Mouse (Mus musculus) stomach, embryonic 14.5 days (tissue): Measurements from ENCODE around the gene Slc35b2. TPM values are rescaled to one million over a fixed set of nuclear protein-coding genes. Genes with fewer than 3 reads are reported as not detected.
A peak's percentile ranks its signal among the peaks of the same experiment; 100 is the strongest.

Experiments used
- ATAC-seq: fragments of 200-750 bp; cut with Nextera tagmentation; 2 replicates; pipeline ENCODE4 v1.8.0; 2017; ENCODE audit warnings: low read depth, moderate TSS enrichment; ENCODE audit not compliant: insufficient number of reproducible peaks, insufficient read depth, low FRiP score
- H3K27ac ChIP-seq: fragments of 300-500 bp; sonication (generic); 2 replicates; pipeline ENCODE4 v1.5.1; 2014; ENCODE audit warnings: mild to moderate bottlenecking, low read length, moderate library complexity, mixed read lengths
- H3K27me3 ChIP-seq: fragments of 300-500 bp; sonication (generic); 2 replicates; pipeline ENCODE4 v1.6.1; 2014; ENCODE audit warnings: low read length, control low read depth, mixed read lengths; ENCODE audit not compliant: control insufficient read depth, insufficient read depth
- H3K36me3 ChIP-seq: fragments of 300-500 bp; sonication (generic); 2 replicates; pipeline ENCODE4 v1.6.1; 2014; ENCODE audit warnings: mild to moderate bottlenecking, control low read depth, low read length, moderate library complexity, mixed read lengths; ENCODE audit not compliant: control insufficient read depth, insufficient read depth
- H3K4me1 ChIP-seq: fragments of 300-500 bp; sonication (generic); 2 replicates; pipeline ENCODE4 v1.6.1; 2014; ENCODE audit warnings: low read length, control low read depth, mixed read lengths; ENCODE audit not compliant: control insufficient read depth, insufficient read depth
- H3K4me2 ChIP-seq: fragments of 300-500 bp; sonication (generic); replicated peaks from 2 replicates; pipeline ENCODE4 v1.6.1; 2014; ENCODE audit warnings: low read depth, low read length, control low read depth
- H3K4me3 ChIP-seq: fragments of 300-500 bp; sonication (generic); 2 replicates; pipeline ENCODE4 v1.5.1; 2014; ENCODE audit warnings: low read depth, low read length, control low read depth
- H3K9ac ChIP-seq: fragments of 300-500 bp; sonication (generic); replicated peaks from 2 replicates; pipeline ENCODE4 v1.6.1; 2014; ENCODE audit warnings: low read depth, mild to moderate bottlenecking, control low read depth, low read length, moderate library complexity, mixed read lengths
- H3K9me3 ChIP-seq: fragments of 300-500 bp; sonication (generic); 2 replicates; pipeline ENCODE4 v1.6.1; 2016; ENCODE audit warnings: low read depth, low read length, control low read depth; ENCODE audit not compliant: control insufficient read depth
- WGBS: fragments of 180-500 bp; shearing (Covaris S2); extraction: QIAGEN DNeasy Blood & Tissue Kit; methylation state at CpG from one replicate; pipeline ENCODE4 v1.1.7; 2014; 5-methylcytosine and 5-hydroxymethylcytosine counted together
- polyA plus RNA-seq: library from polyadenylated mRNA; unstranded; fragments of >200 nt; fragmentation: Nextera tagmentation; extraction: Ambion mirVana; gene quantifications from 2 replicates; pipeline ENCODE4 v1.2.1, GENCODE M21; 2014

Gene Slc35b2
- polyA plus RNA-seq, 1 experiment from 2014 or later, result 117 TPM

- no peak overlapping the region for H3K4me2 ChIP-seq
- no peak for ATAC-seq
- H3K9me3 ChIP-seq, result no peaks in the 10 kb centered on the region
- H3K36me3 ChIP-seq, result no peaks in the 10 kb centered on the region; the same call in 1 of the 2 replicates
- 10% methylated on average over 2 of the region's 2 CpGs for WGBS
- H3K27me3 ChIP-seq, result no peaks in the 10 kb centered on the region
- peaks cover 33% of the 10 kb centered on the region for H3K4me1 ChIP-seq
- H3K9ac ChIP-seq, result 0 out of 2 replicates have a peak overlapping the region, but pooled peaks have one; percentile 10
- H3K4me3 ChIP-seq, result no peak overlapping the region
- H3K27ac ChIP-seq, result peak overlapping the region; percentile 63; the same call in 1 of the 2 replicates
These were observed 17.9 kb downstream of the Slc35b2 start for GRCm38 (mm10) chr17:45581567-45581983.

- Histone ChIP-seq H3K4me1 (peaks cover 33% of the 10 kb centered on the region), H3K9me3 (no peaks in the 10 kb centered on the region), H3K27ac (no peak overlapping the region), H3K4me2 (no peak overlapping the region), H3K36me3 (no peaks in the 10 kb centered on the region; the same call in 1 of the 2 replicates), H3K27me3 (no peaks in the 10 kb centered on the region), H3K4me3 (no peak overlapping the region), H3K9ac (no peak overlapping the region)
- no peak for ATAC-seq
- 91% methylated on average over 6 of the region's 6 CpGs for WGBS
These were observed 18.5 kb downstream of the Slc35b2 start for GRCm38 (mm10) chr17:45582188-45582587.

DNA sequence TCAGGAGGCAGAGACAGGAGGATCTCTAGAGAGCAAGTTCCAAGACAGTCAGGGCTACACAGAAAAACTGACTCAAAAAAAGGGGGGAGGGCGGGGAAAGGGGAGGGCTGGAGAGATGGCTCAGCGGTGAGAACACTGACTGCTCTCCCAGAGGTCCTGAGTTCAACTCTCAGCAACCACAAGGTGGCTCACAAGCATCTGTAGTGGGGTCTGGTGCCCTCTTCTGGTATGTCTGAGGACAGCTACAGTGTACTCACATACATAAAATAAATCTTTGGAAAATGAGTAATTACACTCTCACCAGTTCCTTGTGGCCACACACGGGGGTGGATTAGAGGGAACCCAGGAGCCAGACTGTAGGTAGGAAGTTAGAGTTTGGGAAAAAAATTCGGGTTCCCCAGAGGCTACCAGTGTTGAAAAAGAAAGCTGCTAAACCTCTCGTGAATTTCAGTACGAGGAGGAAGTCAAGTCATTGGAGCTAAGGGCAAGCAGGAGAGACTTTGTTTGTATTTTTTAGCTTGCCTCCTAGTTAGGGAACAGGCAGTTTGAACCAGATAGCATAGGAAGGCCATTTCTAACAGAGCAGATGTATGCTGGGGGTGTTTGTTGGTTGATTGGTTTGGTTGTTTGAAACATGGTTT lies 19.2 kb downstream of the Slc35b2 start:
- Histone ChIP-seq H3K27me3 (no peaks in the 10 kb centered on the region), H3K27ac (no peak overlapping the region), H3K9me3 (no peaks in the 10 kb centered on the region), H3K4me3 (no peak overlapping the region), H3K36me3 (no peaks in the 10 kb centered on the region; the same call in 1 of the 2 replicates), H3K4me1 (peaks cover 33% of the 10 kb centered on the region), H3K9ac (no peak overlapping the region), H3K4me2 (no peak overlapping the region)
- WGBS, result 65% methylated on average over 6 of the region's 6 CpGs
- no peak for ATAC-seq

- H3K9me3 ChIP-seq, result no peaks in the 10 kb centered on the region
- peak overlapping the region; percentile 80 for H3K27ac ChIP-seq
- H3K27me3 ChIP-seq, result no peaks in the 10 kb centered on the region
- no peak overlapping the region for H3K4me3 ChIP-seq
- H3K4me2 ChIP-seq, result no peak overlapping the region
- peaks cover 29% of the 10 kb centered on the region for H3K4me1 ChIP-seq
- no peak overlapping the region for H3K9ac ChIP-seq
- ATAC-seq, result peak; percentile 10; the same call in 1 of the 2 replicates
- WGBS, result 40% methylated on average over 12 of the region's 12 CpGs
- no peaks in the 10 kb centered on the region; the same call in 1 of the 2 replicates for H3K36me3 ChIP-seq
These were observed 20.6 kb downstream of the Slc35b2 start for GRCm38 (mm10) chr17:45584096-45584896.

DNA sequence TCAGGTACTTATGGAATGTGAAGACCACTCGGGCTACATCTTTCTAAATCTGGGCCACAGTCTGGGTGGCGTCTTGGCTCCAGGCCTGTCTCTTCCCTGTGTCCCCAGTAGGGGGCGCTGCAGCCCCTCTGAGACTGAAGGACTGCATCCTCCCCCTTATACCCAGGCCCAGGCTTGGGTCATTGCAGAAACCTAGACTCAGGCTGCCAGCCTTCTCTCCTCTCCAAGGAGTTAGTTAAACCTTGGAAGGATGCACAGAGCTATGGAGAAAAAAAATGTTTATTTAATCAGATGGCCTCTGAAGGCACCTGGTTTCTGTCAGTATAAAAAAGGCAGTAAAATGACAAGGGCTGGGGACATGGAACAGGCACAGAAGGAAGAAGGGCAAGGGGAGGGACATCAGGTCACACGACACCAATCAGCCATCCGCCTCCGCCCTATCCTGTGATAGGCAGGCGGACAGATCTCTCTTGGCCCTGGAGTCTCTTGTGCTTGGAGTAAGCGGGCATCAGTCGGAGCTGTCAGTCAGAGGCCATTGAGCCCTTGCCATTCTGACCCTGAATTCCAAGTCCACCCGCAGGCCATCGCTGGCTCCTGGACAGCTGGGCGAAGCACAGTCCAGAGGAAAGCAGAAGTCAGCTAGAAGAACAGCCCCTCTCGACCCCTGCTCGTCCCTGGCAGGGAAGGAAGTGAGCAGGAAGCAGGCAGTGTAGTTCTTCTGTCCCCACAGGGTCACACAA lies 21.4 kb downstream of the Slc35b2 start:
- Histone ChIP-seq H3K4me2 (no peak overlapping the region), H3K9ac (no peak overlapping the region), H3K4me1 (peaks cover 29% of the 10 kb centered on the region), H3K4me3 (no peak overlapping the region), H3K36me3 (no peaks in the 10 kb centered on the region; the same call in 1 of the 2 replicates), H3K9me3 (no peaks in the 10 kb centered on the region), H3K27me3 (no peaks in the 10 kb centered on the region), H3K27ac (peak overlapping the region; percentile 80)
- 29% methylated on average over 14 of the region's 14 CpGs for WGBS
- ATAC-seq, result peak; percentile 60; the same call in 1 of the 2 replicates

- H3K4me2 ChIP-seq, result no peak overlapping the region
- H3K27me3 ChIP-seq, result no peaks in the 10 kb centered on the region
- H3K27ac ChIP-seq, result peak overlapping the region; percentile 80
- no peak for ATAC-seq
- H3K9ac ChIP-seq, result no peak overlapping the region
- peaks cover 28% of the 10 kb centered on the region for H3K4me1 ChIP-seq
- no peaks in the 10 kb centered on the region; the same call in 1 of the 2 replicates for H3K36me3 ChIP-seq
- WGBS, result 65% methylated on average over 23 of the region's 23 CpGs
- no peak overlapping the region for H3K4me3 ChIP-seq
- no peaks in the 10 kb centered on the region for H3K9me3 ChIP-seq
These were observed 22.2 kb downstream of the Slc35b2 start for GRCm38 (mm10) chr17:45585725-45586448.

- Histone ChIP-seq H3K9ac (no peak overlapping the region), H3K36me3 (no peaks in the 10 kb centered on the region; the same call in 1 of the 2 replicates), H3K27ac (peak overlapping the region; percentile 80; the same call in 1 of the 2 replicates), H3K4me2 (no peak overlapping the region), H3K27me3 (no peaks in the 10 kb centered on the region), H3K9me3 (no peaks in the 10 kb centered on the region), H3K4me3 (no peak overlapping the region), H3K4me1 (peaks cover 24% of the 10 kb centered on the region)
- 95% methylated on average over 3 of the region's 3 CpGs for WGBS
- ATAC-seq, result no peak
These were observed 22.8 kb downstream of the Slc35b2 start for GRCm38 (mm10) chr17:45586449-45586837.
